Mouse (Mus musculus): ENCODE data around the gene Pi16. TPM values are rescaled to one million over a fixed set of nuclear protein-coding genes. Genes with fewer than 3 reads are reported as not detected.
A peak's percentile ranks its signal among the peaks of the same experiment; 100 is the strongest.
"Not testable (repeated sequence)": the region's sequence is repeated elsewhere in the genome, so short reads cannot be mapped to it uniquely, and the experiment has no call there.

Gene Pi16
- total RNA-seq, 2 experiments from 2014 or later, result 1.3 to 1.9 TPM

DNA sequence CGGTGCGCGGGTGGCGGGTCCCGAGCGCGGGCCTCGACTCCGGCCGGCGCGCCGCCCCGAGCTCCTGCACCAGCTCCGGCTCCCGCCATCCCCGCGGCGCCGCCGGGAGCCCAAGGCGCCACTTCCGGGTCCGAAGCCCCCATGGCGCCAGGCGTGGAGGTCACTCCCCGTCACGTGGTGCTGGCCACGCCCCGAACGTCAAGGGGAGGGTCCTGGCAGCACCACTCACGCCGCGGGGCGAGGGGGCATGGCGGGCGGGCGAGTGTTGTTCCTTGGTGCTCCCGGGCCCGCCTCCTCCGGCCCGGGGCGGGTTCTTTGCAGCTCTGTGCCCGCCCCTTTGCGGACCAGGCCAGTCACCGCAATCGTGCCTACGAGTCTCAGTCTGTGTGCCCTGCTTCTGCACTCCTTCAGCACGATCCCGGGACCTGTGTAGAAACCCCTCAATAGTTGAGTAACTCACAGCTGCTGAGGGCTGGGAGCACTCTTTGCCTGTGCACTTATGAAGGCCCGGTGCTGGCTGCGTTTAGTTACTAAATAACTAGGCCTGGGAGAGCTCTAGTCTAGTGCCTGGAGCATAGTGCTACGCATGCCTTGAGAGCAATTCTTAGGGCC lies 30.3 kb downstream of the Pi16 start, which contains the start of gene Mtch1:
Gene Mtch1, minus strand, starts transcription at position 290 of the 612 bp plus-strand sequence.
- intact Hi-C loops (cut with DNase I), result no loop called here
- peak; percentile 95 to 97 for DNase-seq (ENCODE audit: low spot score in 2 of 2)

DNA sequence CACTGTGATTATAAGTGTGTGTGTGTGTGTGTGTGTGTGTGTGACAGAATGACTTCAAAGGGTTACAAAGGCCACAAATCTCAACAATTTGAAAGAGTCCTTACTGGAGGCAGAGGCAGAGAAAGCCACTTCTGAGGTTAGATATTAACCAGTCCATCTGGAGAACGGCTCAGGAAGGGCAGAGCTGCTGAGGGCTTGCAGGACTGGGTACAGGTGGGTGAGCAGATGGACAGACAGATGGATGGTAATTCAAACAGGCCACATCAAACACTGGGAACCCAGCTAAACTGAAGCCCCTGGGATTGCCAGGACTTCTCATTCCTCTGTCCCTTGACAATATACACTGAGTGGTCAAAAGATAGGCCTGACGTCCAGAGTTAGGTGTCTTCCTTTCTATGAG lies 31.5 kb downstream of the Pi16 start:
- intact Hi-C loops (cut with DNase I), result no loop called here

DNA sequence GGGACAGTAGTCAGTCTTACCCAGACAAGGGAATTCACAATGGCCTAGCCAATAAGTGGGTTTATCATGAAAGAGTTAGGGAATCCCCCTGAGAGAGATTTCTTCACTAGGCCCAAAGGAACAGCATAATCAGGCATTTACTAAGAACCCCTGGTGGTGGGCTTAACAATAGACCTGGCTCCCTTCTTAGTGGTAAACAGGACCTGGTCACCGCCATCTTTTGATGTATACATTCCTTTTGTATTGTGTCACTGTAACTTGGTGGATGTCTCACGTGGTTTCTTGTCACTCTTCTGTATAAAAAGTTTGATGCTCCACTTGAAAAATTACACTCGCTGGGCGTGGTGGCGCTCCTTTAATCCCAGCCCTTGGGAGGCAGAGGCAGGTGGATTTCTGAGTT lies 33.6 kb downstream of the Pi16 start:
- intact Hi-C loops (cut with DNase I); DNase-seq (ENCODE audit: low spot score in 2 of 2): not testable (repeated sequence)

More for the DNA sequence above, 31.5 kb downstream of the Pi16 start:
- DNase-seq (ENCODE audit: low spot score in 2 of 2), result no peak

DNA sequence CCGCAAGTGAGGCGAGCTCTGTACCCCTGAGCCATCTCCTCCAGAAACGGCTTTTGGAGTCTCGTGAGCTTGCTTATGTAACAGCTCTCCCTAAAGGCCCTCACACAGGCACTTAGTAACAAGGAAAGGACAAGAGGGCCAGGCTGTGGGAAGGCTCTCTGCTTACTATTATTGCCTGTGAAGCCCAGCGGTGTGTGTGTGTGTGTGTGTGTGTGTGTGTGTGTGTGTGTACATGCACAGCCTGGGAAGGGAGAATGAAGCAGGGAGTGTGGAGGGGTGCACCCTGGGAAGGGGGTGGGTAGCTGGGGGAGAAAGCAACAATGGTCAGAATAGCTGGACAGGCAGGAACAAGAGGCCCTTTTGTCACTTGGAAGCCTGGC lies 38.0 kb downstream of the Pi16 start:
- DNase-seq (ENCODE audit: low spot score in 2 of 2), result no peak
- intact Hi-C loops (cut with DNase I), result no loop called here

DNA sequence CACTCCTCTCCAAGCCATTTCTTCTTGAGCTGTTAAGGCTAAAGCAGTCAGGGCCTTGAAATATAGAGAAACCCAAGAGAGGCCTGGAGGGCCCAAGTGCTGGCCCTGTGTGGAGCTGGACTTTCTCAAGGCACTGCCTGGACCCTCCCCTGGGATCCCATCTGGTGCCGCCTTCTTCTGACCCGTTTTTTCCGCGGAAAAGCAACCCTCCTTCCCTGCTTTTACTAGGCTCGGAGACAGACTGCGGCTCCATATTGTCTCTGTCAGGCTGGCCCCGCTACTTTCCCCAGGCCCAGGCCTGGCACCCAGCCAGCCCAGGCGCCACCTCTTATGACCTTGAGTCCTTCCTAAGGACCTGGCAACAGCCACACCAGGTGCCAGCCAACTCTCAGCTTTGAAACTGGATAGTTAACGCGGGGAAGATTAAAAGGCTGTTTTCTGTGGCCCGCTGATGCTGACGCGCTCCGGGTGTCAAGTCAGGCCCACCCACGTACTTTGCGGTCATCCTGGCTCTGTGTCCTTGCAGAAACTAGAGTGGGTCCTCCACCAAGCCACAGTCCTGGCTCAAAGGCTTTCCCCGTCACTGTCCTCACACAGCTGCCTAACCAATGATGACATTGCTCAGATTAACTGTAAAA lies 38.5 kb downstream of the Pi16 start:
- intact Hi-C loops (cut with DNase I), result no loop called here
- peak in 1 of 2 experiments; percentile 55 for DNase-seq (ENCODE audit: low spot score in 2 of 2)

DNA sequence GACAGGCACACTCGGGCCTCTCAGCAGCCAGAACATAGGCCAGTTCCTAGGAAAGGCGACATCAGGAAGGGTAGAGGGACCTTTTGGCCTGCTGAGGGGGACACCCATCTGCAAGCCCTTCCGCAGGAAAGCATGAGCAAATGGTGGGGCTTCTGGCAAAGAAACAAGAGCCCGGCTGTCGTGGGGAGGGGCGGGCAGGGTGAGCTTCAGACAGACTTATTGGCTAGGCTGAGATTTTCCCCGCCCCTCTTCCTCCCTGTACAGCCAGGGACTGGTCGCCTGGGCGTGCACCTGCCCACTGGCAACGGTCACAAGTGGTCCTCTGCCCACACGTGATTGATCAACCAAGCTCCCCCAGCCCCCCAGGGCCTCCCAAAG lies 39.0 kb downstream of the Pi16 start:
- intact Hi-C loops (cut with DNase I), result no loop called here
- peak; percentile 65 to 74 for DNase-seq (ENCODE audit: low spot score in 2 of 2)

DNA sequence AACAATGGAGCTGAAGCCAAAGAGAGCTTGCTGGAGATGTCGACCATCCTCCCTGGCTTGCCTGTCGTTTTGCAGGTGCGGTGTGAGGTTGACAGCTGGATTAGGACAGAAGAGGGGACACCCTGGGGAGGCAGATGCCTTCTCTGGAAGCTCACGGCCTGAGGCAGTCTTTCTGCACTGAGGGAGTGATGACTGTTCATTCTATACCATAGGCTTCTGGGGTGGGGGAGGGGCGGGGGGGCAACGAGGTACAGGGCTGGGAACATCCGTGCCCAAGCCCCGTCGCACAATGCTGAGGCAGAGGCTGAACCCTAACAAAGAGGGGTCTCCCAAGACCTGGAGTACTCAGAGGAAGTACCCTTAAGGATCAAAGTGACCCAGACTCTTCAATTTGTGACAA lies 39.4 kb downstream of the Pi16 start:
- no peak for DNase-seq (ENCODE audit: low spot score in 2 of 2)
- intact Hi-C loops (cut with DNase I), result no loop called here

DNA sequence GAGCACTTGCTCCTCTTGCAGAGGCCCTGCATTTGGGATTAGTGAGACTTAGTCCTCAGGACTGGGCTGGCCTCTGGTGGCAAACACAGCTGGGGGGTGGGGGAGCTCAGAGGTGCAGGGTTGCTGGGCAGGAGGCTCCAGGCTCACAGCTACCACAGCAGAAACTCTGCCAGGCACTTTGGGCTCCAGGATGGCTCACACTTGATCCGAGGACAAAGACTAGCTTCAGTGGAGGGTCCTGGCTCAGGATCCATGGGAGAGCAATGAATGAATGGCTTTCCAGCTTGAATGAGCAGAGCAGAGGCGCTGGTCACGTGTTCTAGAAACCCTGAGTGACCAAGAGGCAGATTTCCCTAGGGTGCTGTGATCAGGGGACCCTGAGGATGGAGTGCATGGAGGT lies 41.4 kb downstream of the Pi16 start:
- intact Hi-C loops (cut with DNase I), result no loop called here

DNA sequence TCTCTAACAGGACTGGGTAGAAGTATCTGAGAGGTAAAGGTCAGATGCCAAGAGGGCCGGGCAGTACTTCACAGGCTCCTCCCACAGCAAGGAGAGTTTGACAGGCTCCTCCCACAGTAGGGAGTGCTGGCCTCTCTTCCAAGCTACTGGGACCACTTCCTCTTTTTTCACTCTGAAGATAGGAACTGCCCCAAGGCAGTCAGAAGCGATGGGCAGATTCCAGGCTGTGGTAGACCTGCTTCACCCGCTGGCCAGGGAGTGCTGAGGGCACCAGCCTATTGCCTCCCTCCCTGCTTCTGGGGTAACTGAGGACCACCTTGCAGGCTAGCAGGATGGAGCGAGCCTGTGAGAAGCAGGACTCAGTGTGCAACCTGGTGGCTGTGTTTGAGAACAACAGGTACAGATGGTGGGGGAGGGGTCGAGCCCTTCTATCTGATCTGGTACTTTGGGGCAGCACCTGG lies 43.3 kb downstream of the Pi16 start, which contains the start of gene Fgd2:
Gene Fgd2, plus strand, starts transcription at position 154 of the 461 bp plus-strand sequence.
- intact Hi-C loops (cut with DNase I), result no loop called here
- DNase-seq (ENCODE audit: low spot score in 2 of 2), result peak in 1 of 2 experiments; percentile 47

More for the DNA sequence above, 41.4 kb downstream of the Pi16 start:
- no peak for DNase-seq (ENCODE audit: low spot score in 2 of 2)

DNA sequence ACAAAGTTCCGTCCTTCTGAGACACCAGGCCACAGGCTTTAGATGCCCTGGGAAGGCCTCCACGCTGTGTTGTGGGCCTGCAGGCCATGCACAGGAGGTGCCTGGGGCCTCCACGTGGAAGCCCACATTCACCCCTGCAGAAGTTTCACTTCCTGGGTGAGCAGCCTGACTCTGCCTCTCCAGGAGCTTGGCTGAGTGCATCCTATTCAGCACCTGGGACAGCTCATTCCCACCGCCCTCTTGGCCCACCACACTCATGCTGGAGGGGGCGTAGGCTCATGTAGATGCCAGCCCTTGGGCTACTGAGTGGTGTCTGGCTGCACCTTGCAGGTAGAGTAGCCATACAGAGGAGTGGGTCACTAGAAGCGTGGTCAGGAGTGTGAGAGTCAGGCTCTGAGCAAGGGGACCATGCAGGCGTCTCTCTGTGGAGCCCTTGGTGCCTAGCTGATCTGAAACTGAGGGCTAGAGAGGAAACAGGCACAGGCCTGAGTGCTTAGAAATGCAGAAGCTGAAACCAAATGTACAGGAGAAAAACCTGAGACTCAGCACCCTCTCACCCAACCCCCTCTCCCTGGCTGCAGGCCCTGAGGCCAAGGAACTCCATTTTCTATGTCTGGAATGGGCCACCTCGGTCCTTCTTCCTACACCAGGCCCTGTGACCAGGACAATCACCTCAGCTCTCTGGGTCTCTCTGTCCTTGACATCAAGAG lies 44.7 kb downstream of the Pi16 start:
- peak in 1 of 2 experiments; percentile 41 for DNase-seq (ENCODE audit: low spot score in 2 of 2)
- intact Hi-C loops (cut with DNase I), result no loop called here

DNA sequence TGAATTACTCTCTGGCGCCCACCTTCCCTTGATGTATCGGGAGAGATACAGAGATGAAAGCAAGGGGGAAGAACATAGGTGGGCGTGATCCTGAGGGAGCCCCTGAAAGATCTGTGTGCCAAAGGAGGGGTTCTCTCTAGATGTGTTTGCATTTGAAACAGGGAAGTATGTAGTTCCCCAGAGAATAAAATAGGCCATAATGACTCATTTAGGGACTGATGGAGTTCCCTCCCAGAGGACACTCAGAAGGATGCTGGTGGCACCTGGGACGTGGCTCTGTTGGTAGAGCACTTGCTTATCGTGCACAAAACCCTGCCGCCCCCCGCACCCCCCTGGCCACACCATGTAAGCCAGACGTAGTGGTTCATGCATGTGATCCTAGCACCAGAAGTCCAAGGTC lies 45.6 kb downstream of the Pi16 start:
- no peak for DNase-seq (ENCODE audit: low spot score in 2 of 2)
- intact Hi-C loops (cut with DNase I), result no loop called here

DNA sequence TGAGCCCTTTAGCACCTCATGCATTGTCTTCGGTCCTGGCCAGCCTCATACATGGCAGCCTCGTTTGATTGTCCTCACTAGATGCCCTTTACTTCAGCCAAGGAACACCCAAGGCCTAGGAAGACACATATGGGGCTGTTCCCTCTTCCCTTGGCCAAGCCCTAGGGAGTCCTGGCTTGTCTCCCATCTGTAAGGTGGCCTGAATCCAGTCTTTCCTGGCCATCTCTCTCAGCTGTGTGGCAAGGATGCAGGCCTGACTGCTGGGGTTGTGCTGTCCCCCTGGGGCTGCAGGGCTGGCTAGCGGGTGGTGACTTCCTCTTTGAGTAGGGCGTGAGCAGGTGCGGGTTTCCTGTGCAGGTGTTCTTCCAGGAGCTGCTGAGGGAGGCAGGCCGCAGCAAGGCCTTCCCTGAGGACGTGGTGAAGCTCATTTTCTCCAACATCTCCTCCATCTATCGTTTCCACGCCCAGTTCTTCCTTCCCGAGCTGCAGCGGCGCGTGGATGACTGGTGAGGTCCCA lies 47.7 kb downstream of the Pi16 start:
- no peak for DNase-seq (ENCODE audit: low spot score in 2 of 2)
- intact Hi-C loops (cut with DNase I), result no loop called here

DNA sequence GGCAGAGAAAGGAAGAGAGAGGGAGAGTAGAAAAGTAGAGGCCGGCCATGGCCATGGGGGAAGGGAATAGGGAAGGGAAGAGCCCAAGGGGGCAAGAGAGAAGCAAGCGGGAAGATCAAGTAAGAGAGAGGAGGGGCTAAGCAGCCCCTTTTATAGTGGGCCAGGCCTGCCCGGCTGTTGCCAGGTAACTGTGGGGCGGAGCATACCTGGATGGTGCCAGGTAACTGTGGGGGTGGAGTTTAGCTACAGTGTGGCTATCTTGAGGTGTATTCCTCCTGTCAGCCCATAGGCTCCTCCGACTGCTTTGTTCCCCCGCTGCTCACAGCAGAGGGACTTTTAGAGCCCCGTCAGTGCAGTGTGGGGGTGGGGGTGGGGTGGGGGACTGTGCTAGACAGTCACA lies 51.2 kb downstream of the Pi16 start:
- no peak for DNase-seq (ENCODE audit: low spot score in 2 of 2)
- intact Hi-C loops (cut with DNase I), result no loop called here

DNA sequence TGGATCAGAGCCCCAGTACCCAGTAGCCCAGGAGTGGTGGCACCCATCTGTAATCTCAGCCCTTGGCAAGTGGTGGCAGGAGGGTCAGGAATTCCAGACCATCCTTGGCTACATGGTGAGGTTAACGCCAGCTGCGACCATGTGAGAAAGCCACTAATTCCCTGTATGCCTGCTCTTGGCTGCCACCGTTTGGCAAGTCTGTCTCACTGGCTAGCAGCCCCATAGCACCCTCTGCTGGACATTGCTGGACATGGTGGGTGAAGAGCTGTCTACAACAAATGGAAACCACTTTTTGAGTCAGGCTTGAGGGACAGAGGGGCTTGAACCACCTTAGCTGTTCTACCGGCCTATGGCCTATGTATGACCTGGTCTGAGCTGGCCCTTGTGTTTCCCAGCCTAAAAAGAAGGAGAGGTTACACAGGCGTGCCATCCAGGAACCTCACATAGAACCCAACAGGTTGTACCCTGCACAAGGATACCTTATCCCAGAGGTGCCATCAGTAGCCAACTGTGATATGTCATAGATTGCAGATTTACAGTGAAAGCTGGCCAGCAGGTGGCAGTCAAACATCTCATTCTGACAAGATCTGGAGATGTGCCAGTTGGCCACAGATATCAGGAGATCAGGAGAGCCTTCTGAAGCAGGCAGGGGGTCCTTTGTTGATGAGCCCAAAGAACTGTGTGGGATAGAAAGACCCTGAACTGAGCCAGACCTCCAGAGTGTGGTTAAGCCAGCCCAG lies 53.7 kb downstream of the Pi16 start:
- intact Hi-C loops (cut with DNase I), result loop anchor here (2.0 kb wide), 1 partner anchor 102 kb away; the partner anchor contains the start of gene BC004004
- peak; percentile 95 to 96 for DNase-seq (ENCODE audit: low spot score in 2 of 2)

DNA sequence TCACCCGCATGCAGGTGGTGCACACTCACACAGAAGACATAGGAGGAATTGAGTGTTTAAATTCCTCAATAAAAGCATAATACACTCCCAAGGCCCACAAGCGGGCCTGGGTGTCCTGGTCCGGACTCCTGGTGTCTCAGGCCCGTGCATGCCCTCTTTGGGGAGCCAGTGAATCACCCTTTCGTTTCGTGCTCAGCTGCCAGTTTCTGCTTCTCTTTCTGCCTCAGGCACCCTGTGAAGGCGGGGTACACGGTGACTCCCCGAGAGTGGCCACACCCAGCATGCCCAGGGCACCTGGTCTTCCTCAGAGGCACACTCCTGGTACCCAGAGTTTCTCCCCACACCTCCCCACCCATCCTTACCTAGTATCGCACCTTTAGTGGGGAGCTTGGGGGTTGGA lies 58.4 kb downstream of the Pi16 start:
- intact Hi-C loops (cut with DNase I), result no loop called here
- DNase-seq (ENCODE audit: low spot score in 2 of 2), result no peak

DNA sequence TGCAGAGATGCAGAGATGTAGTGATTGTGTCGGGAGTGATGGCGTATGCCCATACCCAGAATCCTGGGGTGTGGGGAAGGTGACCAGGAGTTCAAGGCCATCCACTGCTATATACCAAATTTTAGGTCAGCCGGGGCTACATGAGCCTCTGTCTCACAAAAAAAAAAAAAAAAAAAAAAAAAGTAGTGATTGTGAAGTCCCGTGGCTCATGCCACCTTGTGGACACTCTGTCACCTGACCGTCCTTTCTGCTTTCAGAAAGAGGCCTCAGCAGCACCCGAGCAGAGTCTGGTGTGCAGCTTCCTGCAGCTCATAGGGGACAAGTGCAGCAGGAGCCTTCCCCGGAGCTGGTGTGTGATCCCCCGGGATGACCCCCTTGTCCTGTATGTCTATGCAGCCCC lies 60.6 kb downstream of the Pi16 start:
- no peak for DNase-seq (ENCODE audit: low spot score in 2 of 2)
- intact Hi-C loops (cut with DNase I), result no loop called here

Measured in left cerebral cortex, postnatal 14 days (tissue).